Mouse (Mus musculus) stomach, postnatal 0 days (tissue): ENCODE measurements at regions not wholly inside any gene's neighbourhood (a gene's known extent, or its start where the extent isn't known, plus 50 kb on each side); places are given as distances from the start of the nearest gene placed in this dataset.
A peak's percentile ranks its signal among the peaks of the same experiment; 100 is the strongest.

Source experiments
- ATAC-seq: fragments of 200-750 bp; cut with Nextera tagmentation; 2 replicates; pipeline ENCODE4 v1.8.0; 2017; ENCODE audit not compliant: low FRiP score, low TSS enrichment
- DNase-seq: peaks from one replicate; pipeline ENCODE4 v3.0.0-alpha.2; 2016; ENCODE audit warnings: low spot score
- H3K27ac ChIP-seq: fragments of 300-500 bp; sonication (generic); replicated peaks from 2 replicates; pipeline ENCODE4 v1.5.1; 2014; ENCODE audit warnings: mild to moderate bottlenecking, control low read depth
- H3K27me3 ChIP-seq: fragments of 300-500 bp; sonication (generic); 2 replicates; pipeline ENCODE4 v1.6.1; 2014; ENCODE audit warnings: low read length; ENCODE audit not compliant: control insufficient read depth, insufficient read depth
- H3K36me3 ChIP-seq: fragments of 300-500 bp; sonication (generic); 2 replicates; pipeline ENCODE4 v1.6.1; 2014; ENCODE audit warnings: low read length, mixed read lengths; ENCODE audit not compliant: control insufficient read depth, insufficient read depth
- H3K4me1 ChIP-seq: fragments of 300-500 bp; sonication (generic); replicated peaks from 2 replicates; pipeline ENCODE4 v1.6.1; 2014; ENCODE audit warnings: antibody characterized with exemption; ENCODE audit not compliant: control insufficient read depth, insufficient read depth
- H3K4me2 ChIP-seq: fragments of 300-500 bp; sonication (generic); replicated peaks from 2 replicates; pipeline ENCODE4 v1.6.1; 2014; ENCODE audit warnings: low read depth, mild to moderate bottlenecking, control low read depth, moderate library complexity
- H3K4me3 ChIP-seq: fragments of 300-500 bp; sonication (generic); 2 replicates; pipeline ENCODE4 v1.5.1; 2014; ENCODE audit warnings: low read depth, low read length, control low read depth
- H3K9ac ChIP-seq: fragments of 300-500 bp; sonication (generic); 2 replicates; pipeline ENCODE4 v1.6.1; 2014; ENCODE audit warnings: mild to moderate bottlenecking, low read length, control low read depth, mixed read lengths
- H3K9me3 ChIP-seq: fragments of 300-500 bp; sonication (generic); 2 replicates; pipeline ENCODE4 v1.6.1; 2016; ENCODE audit warnings: low read length; ENCODE audit not compliant: control insufficient read depth
- CTCF ChIP-seq: IDR thresholded peaks from 2 replicates; pipeline ENCODE4 v1.5.1; 2016; ENCODE audit warnings: antibody characterized with exemption, low read depth, mild to moderate bottlenecking, moderate library complexity
- EP300 ChIP-seq: optimal IDR thresholded peaks from 2 replicates; pipeline ENCODE3; 2016; ENCODE audit warnings: antibody characterized with exemption
- WGBS: fragments of 180-500 bp; shearing (Covaris S2); extraction: QIAGEN DNeasy Blood & Tissue Kit; methylation state at CpG from one replicate; pipeline ENCODE4 v1.1.7; 2014; 5-methylcytosine and 5-hydroxymethylcytosine counted together

DNA sequence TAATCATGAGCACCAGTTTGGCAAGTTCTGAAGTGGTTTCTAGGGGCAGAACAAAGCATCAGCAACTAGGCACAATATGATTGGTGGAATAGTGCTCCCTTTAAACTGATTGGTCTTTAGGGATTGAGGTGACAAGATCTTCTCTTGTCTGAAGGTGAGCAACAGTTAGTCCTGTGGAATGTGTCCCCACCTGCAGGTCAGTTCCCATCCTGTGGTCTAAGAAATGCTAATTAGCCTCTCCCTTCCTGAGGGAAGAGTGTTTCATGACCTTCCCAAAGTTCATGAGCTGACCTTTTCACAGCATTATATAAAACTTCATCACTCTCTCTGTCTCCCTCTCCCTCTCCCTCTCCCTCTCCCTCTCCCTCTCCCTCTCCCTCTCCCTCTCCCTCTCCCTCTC is 352.7 kb upstream of the Cntnap5a start:
- Histone ChIP-seq H3K9me3 (no peaks in the 10 kb centered on the region), H3K27me3 (no peaks in the 10 kb centered on the region), H3K4me2 (no peak overlapping the region), H3K27ac (no peak overlapping the region), H3K4me3 (no peak overlapping the region), H3K36me3 (no peaks in the 10 kb centered on the region), H3K4me1 (no peaks in the 10 kb centered on the region), H3K9ac (no peak overlapping the region)
- ATAC-seq: no peak
- TF ChIP-seq CTCF (no peak), EP300 (no peak)
- DNase-seq: no peak

DNA sequence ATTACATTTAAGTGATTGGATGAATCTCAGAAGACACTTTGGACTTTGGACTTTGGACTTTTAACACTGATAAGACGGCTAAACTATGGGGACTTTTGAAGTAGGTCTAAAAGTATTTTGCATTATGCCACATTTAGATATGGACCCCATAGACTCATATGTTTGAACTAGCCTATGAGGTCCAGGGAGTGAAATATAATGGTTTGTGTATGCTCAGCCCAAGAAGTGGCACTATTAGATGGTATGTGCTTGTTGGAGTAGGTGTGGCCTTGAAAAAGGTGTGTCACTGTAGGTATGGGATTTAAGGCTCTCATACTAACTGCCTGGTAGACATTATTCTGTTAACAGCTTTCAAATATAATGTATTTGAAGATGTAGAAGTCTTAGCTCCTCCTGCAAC is 348.2 kb upstream of the Cntnap5a start:
- TF ChIP-seq EP300 (no peak), CTCF (no peak)
- Histone ChIP-seq H3K9me3 (no peaks in the 10 kb centered on the region), H3K27me3 (no peaks in the 10 kb centered on the region), H3K4me3 (no peak overlapping the region), H3K4me1 (no peaks in the 10 kb centered on the region), H3K4me2 (no peak overlapping the region), H3K36me3 (no peaks in the 10 kb centered on the region), H3K9ac (no peak overlapping the region), H3K27ac (no peak overlapping the region)
- 53% methylated on average over 1 of the region's 1 CpGs for WGBS
- DNase-seq (no peak), ATAC-seq (peak; percentile 77; the same call in 1 of the 2 replicates)
